Mouse (Mus musculus): ENCODE data around the gene Daw1. TPM values are rescaled to one million over a fixed set of nuclear protein-coding genes. Genes with fewer than 3 reads are reported as not detected.

Gene Daw1
- polyA plus RNA-seq, 1 experiment from 2014 or later: not detected

GRCm38 (mm10) chr1:83187154-83187553 lies 27.6 kb downstream of the Daw1 start:
- no peaks in the 10 kb centered on the region for H3K36me3 ChIP-seq

GRCm38 (mm10) chr1:83209981-83210380 lies 50.4 kb downstream of the Daw1 start:
- WGBS: 76% methylated on average over 1 of the region's 1 CpGs
- Histone ChIP-seq H3K4me1 (0 out of 2 replicates have a peak, but pooled peaks cover 6% of the 10 kb centered on the region), H3K9ac (no peak overlapping the region), H3K27me3 (replicated peaks) (no peaks in the 10 kb centered on the region), H3K4me2 (no peak overlapping the region), H3K36me3 (no peaks in the 10 kb centered on the region), H3K4me3 (no peak overlapping the region), H3K9me3 (no peaks in the 10 kb centered on the region), H3K27ac (replicated peaks) (no peak overlapping the region)
- no peak for ATAC-seq (ENCODE audit: extremely low read depth, insufficient number of reproducible peaks, low FRiP score, low TSS enrichment)

More at GRCm38 (mm10) chr1:83187154-83187553, 27.6 kb downstream of the Daw1 start:
- H3K4me1 ChIP-seq: no peaks in the 10 kb centered on the region
- H3K4me3 ChIP-seq: no peak overlapping the region
- H3K9me3 ChIP-seq: no peaks in the 10 kb centered on the region
- H3K27ac ChIP-seq (replicated peaks): no peak overlapping the region
- no peaks in the 10 kb centered on the region for H3K27me3 ChIP-seq (replicated peaks)
- no peak overlapping the region for H3K9ac ChIP-seq
- no peak overlapping the region for H3K4me2 ChIP-seq
- no peak for ATAC-seq (ENCODE audit: extremely low read depth, insufficient number of reproducible peaks, low FRiP score, low TSS enrichment)
- 42% methylated on average over 2 of the region's 2 CpGs for WGBS

- H3K4me3 ChIP-seq: no peak overlapping the region
- 28% methylated on average over 1 of the region's 1 CpGs for WGBS
- no peaks in the 10 kb centered on the region for H3K4me1 ChIP-seq
- H3K36me3 ChIP-seq: no peaks in the 10 kb centered on the region
- no peaks in the 10 kb centered on the region for H3K9me3 ChIP-seq
- H3K27me3 ChIP-seq (replicated peaks): no peaks in the 10 kb centered on the region
- ATAC-seq (ENCODE audit: extremely low read depth, insufficient number of reproducible peaks, low FRiP score, low TSS enrichment): no peak
- no peak overlapping the region for H3K9ac ChIP-seq
- no peak overlapping the region for H3K4me2 ChIP-seq
- H3K27ac ChIP-seq (replicated peaks): no peak overlapping the region
Observed at GRCm38 (mm10) chr1:83218260-83218659, 58.7 kb downstream of the Daw1 start.

- no peak overlapping the region for H3K4me3 ChIP-seq
- WGBS: 67% methylated on average over 1 of the region's 1 CpGs
- no peak overlapping the region for H3K9ac ChIP-seq
- no peak overlapping the region for H3K4me2 ChIP-seq
- peaks cover 7% of the 10 kb centered on the region for H3K4me1 ChIP-seq
- no peaks in the 10 kb centered on the region for H3K27me3 ChIP-seq (replicated peaks)
- no peaks in the 10 kb centered on the region for H3K9me3 ChIP-seq
- no peaks in the 10 kb centered on the region for H3K36me3 ChIP-seq
- ATAC-seq (ENCODE audit: extremely low read depth, insufficient number of reproducible peaks, low FRiP score, low TSS enrichment): no peak
- no peak overlapping the region for H3K27ac ChIP-seq (replicated peaks)
Observed at GRCm38 (mm10) chr1:83223072-83223471, 63.5 kb downstream of the Daw1 start.

GRCm38 (mm10) chr1:83224423-83224960 lies 64.9 kb downstream of the Daw1 start:
- Histone ChIP-seq H3K4me3 (no peak overlapping the region), H3K9ac (no peak overlapping the region), H3K4me2 (no peak overlapping the region), H3K27ac (replicated peaks) (no peak overlapping the region), H3K4me1 (peaks cover 7% of the 10 kb centered on the region), H3K36me3 (no peaks in the 10 kb centered on the region), H3K27me3 (replicated peaks) (no peaks in the 10 kb centered on the region), H3K9me3 (no peaks in the 10 kb centered on the region)
- no peak for ATAC-seq (ENCODE audit: extremely low read depth, insufficient number of reproducible peaks, low FRiP score, low TSS enrichment)

GRCm38 (mm10) chr1:83227946-83228345 lies 68.4 kb downstream of the Daw1 start:
- Histone ChIP-seq H3K4me3 (no peak overlapping the region), H3K27me3 (replicated peaks) (no peaks in the 10 kb centered on the region), H3K9ac (no peak overlapping the region), H3K4me1 (peaks cover 7% of the 10 kb centered on the region), H3K36me3 (no peaks in the 10 kb centered on the region), H3K4me2 (no peak overlapping the region), H3K27ac (replicated peaks) (0 out of 2 replicates have a peak overlapping the region, but pooled peaks have one; percentile 39), H3K9me3 (no peaks in the 10 kb centered on the region)
- ATAC-seq (ENCODE audit: extremely low read depth, insufficient number of reproducible peaks, low FRiP score, low TSS enrichment): no peak
- 70% methylated on average over 3 of the region's 3 CpGs for WGBS

GRCm38 (mm10) chr1:83248235-83248746 lies 88.7 kb downstream of the Daw1 start:
- H3K27me3 ChIP-seq (replicated peaks): no peaks in the 10 kb centered on the region
- ATAC-seq (ENCODE audit: extremely low read depth, insufficient number of reproducible peaks, low FRiP score, low TSS enrichment): no peak
- H3K4me2 ChIP-seq: no peak overlapping the region
- H3K9me3 ChIP-seq: no peaks in the 10 kb centered on the region
- no peak overlapping the region for H3K4me3 ChIP-seq
- no peaks in the 10 kb centered on the region for H3K4me1 ChIP-seq
- no peak overlapping the region for H3K27ac ChIP-seq (replicated peaks)
- H3K9ac ChIP-seq: no peak overlapping the region
- 85% methylated on average over 1 of the region's 1 CpGs for WGBS
- H3K36me3 ChIP-seq: no peaks in the 10 kb centered on the region

GRCm38 (mm10) chr1:83251746-83252145 lies 92.2 kb downstream of the Daw1 start:
- no peaks in the 10 kb centered on the region for H3K9me3 ChIP-seq
- WGBS: 74% methylated on average over 1 of the region's 1 CpGs
- no peaks in the 10 kb centered on the region for H3K4me1 ChIP-seq
- H3K9ac ChIP-seq: no peak overlapping the region
- H3K27me3 ChIP-seq (replicated peaks): no peaks in the 10 kb centered on the region
- no peak overlapping the region for H3K4me2 ChIP-seq
- ATAC-seq (ENCODE audit: extremely low read depth, insufficient number of reproducible peaks, low FRiP score, low TSS enrichment): no peak
- no peak overlapping the region for H3K4me3 ChIP-seq
- H3K27ac ChIP-seq (replicated peaks): no peak overlapping the region
- peaks cover 9% of the 10 kb centered on the region for H3K36me3 ChIP-seq

Other genes with a start within 250 kb of the Daw1 start
- 0.19 TPM in 2 replicates for gene A030005L19Rik, start 246.4 kb upstream of the Daw1 start, polyA plus RNA-seq (2015; fragmentation: Nextera tagmentation; extraction: Ambion mirVana)
- not detected in 2 replicates for gene A030014E15Rik, start 234.8 kb upstream of the Daw1 start, polyA plus RNA-seq (2015; fragmentation: Nextera tagmentation; extraction: Ambion mirVana)
- not detected in 2 replicates for gene Gm6217, start 228.4 kb upstream of the Daw1 start, polyA plus RNA-seq (2015; fragmentation: Nextera tagmentation; extraction: Ambion mirVana)
- not detected in 2 replicates for gene A030003K21Rik, start 216.4 kb upstream of the Daw1 start, polyA plus RNA-seq (2015; fragmentation: Nextera tagmentation; extraction: Ambion mirVana)
- gene Gm7544, start 203.7 kb upstream of the Daw1 start, polyA plus RNA-seq (2015; fragmentation: Nextera tagmentation; extraction: Ambion mirVana): not detected in 2 replicates
- not detected in 2 replicates for gene Gm47955, start 199.5 kb upstream of the Daw1 start, polyA plus RNA-seq (2015; fragmentation: Nextera tagmentation; extraction: Ambion mirVana)
- gene Gm47959, start 159.2 kb upstream of the Daw1 start, polyA plus RNA-seq (2015; fragmentation: Nextera tagmentation; extraction: Ambion mirVana): not detected in 2 replicates
- gene Slc19a3, start 121.3 kb upstream of the Daw1 start, polyA plus RNA-seq (2015; fragmentation: Nextera tagmentation; extraction: Ambion mirVana): 1.6 and 2.0 TPM in 2 replicates
- not detected in 2 replicates for gene Krtap28-10, start 117.3 kb upstream of the Daw1 start, polyA plus RNA-seq (2015; fragmentation: Nextera tagmentation; extraction: Ambion mirVana)
- gene Gm47969, start 114.8 kb upstream of the Daw1 start, polyA plus RNA-seq (2015; fragmentation: Nextera tagmentation; extraction: Ambion mirVana): not detected in 2 replicates
- gene A030005K14Rik, start 100.4 kb upstream of the Daw1 start, polyA plus RNA-seq (2015; fragmentation: Nextera tagmentation; extraction: Ambion mirVana): not detected in 2 replicates
- not detected in 2 replicates for gene Krtap28-13, start 98.8 kb upstream of the Daw1 start, polyA plus RNA-seq (2015; fragmentation: Nextera tagmentation; extraction: Ambion mirVana)
- gene Ccl20, start 43.0 kb upstream of the Daw1 start, polyA plus RNA-seq (2015; fragmentation: Nextera tagmentation; extraction: Ambion mirVana): 0.25 and 0.47 TPM in 2 replicates
- gene Sphkap, start 248.4 kb downstream of the Daw1 start, polyA plus RNA-seq (2015; fragmentation: Nextera tagmentation; extraction: Ambion mirVana): 11.6 and 12.0 TPM in 2 replicates